Mouse (Mus musculus) left cerebral cortex, postnatal 4 days (tissue): Measurements from ENCODE around the gene Kcnk3. TPM values are rescaled to one million over a fixed set of nuclear protein-coding genes. Genes with fewer than 3 reads are reported as not detected.

ENCODE experiments used
- DNase-seq: peaks from one replicate; pipeline ENCODE4 v3.0.0-alpha.2; 2022
- intact Hi-C: fragments of 180-260 bp; cut with DNase I; formaldehyde crosslinking; loops from one replicate; pipeline ENCODE4 v1.15.1; 2025
- total RNA-seq, 2 experiments: library from RNA; stranded (reverse); gene quantifications; 2 replicates each; pipeline ENCODE4 v1.2.3; 2021

Gene Kcnk3
- total RNA-seq, 2 experiments from 2014 or later: 14.1 to 15.1 TPM

DNA sequence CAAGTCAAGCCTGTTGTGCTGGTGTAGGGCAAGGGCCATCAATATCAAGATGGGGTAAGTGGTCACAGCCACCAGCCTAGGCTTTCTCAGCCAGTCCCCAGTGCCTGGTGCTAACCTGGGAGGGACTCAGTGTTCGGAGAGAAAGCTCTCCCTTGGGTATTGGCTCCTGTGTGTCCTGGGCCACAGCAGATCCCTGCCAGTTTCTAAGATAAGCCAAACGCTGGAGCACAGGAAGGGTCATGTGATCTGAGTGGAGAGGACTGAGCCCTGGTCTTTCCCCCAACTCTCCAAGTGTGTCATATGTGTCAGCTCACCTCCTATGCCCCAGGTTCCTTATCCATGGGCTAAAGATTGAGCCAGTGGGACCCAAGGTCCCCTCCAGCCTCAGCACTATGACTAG lies 869 bp upstream of the Kcnk3 start:
- intact Hi-C loops: no loop called here
- DNase-seq: no peak

GRCm38 (mm10) chr5:30588301-30588968 lies 465 bp downstream of the Kcnk3 start:
- DNase-seq: peak; percentile 24
- intact Hi-C loops: no loop called here

DNA sequence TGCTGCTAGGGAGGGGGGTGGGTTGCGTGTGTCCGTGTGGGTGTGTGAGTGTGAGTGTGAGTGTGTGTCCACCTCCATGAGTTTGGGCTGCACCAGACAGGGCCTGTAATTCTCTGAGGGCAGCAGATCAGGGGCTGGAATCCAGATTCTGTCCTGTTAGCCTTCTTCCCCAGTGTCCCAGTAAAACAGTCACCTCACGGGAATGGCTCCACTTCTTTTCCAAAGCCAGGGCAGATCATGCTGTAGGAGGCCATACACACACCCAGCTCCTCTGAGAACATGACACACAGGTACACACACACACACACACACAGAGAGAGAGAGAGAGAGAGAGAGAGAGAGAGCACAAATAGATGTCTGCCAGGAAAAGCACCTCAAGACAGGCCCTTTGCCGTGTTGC lies 1.1 kb downstream of the Kcnk3 start:
- intact Hi-C loops: no loop called here
- no peak for DNase-seq

- intact Hi-C loops: no loop called here
- DNase-seq: peak; percentile 73
Observed at GRCm38 (mm10) chr5:30589546-30589945, 1.6 kb downstream of the Kcnk3 start.

- intact Hi-C loops: no loop called here
- no peak for DNase-seq
Observed at GRCm38 (mm10) chr5:30590231-30590630, 2.3 kb downstream of the Kcnk3 start.

DNA sequence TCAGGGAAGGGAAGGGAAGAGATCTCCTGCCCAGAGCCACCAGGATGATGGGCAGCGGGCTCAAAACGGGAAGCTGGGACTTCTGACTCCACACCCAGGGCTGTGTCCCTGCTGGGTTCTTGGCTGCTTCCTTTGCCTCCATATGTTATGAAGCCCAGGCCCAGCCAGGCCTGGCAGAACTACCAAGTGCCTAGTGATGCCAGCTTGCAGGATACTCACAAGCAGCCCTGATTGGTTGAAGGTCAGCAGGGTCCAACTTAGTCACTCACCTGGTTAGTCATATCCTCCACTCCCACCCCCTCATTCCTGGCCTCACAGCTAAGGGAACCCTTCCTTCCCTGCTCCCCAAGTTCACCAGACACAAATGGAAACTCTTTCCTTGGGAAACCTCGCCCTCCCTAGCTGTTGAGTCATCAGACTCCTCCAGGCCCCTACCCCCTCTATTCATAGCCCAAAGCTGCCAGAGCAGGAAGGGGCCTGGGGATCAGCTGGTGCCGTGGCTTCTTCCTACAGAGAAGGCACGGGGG lies 3.3 kb downstream of the Kcnk3 start:
- intact Hi-C loops: no loop called here
- DNase-seq: peak; percentile 88

GRCm38 (mm10) chr5:30591786-30592185 lies 3.8 kb downstream of the Kcnk3 start:
- intact Hi-C loops: no loop called here
- DNase-seq: no peak

DNA sequence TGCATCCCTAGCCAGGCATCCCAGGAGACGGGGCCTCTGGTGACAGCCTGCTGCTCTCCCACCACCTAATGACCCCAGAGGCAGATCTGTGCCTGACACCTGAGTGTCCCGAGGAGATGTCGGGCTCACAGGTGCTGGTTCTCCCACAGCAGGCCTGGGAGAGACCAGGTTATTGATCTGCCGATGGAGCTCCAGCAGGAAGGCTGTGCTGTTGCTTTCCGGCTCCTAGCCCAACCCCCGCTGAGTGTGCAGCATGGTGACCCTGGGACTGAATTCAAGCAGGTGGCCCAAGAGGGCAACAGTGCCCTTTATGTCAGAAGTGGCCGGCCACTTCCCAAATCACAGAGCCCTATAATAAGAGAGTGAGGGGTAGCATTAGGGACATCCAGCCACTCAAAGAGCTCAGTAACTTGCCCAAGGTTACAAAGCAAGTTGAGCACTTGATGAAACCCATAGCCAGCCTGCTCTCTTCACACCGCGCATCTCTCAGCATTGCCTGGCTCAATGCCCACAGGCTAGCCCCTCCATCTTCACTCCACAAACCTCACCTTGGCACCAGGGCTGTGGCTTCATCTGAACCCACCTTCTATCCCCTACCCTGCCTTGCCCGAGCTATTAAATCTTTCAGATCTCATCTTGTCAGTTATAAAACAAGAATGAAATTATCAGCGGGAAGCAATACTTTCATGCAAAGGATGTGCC lies 4.5 kb downstream of the Kcnk3 start:
- no peak for DNase-seq

DNA sequence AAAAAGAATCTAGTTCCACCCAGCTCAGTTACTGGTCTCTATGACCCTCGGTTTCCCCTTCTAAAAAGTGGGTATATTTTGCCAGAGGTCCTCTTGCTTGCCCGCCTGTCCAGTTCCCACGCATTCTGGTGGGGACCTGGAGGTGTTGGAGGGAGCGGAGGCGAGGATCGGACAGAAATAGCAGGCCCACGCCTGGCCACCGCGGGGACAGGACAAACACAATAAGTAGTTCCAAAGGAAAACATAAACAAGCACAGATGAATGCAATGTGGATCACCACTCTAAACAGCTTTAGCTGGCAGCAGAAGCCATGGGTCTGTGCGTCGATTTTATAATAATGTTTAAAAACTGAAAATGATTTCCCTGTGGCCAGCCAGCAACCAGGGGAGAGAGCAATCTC lies 5.4 kb downstream of the Kcnk3 start:
- DNase-seq: no peak
- intact Hi-C loops: no loop called here

More for the DNA sequence above, 4.5 kb downstream of the Kcnk3 start:
- intact Hi-C loops: no loop called here

DNA sequence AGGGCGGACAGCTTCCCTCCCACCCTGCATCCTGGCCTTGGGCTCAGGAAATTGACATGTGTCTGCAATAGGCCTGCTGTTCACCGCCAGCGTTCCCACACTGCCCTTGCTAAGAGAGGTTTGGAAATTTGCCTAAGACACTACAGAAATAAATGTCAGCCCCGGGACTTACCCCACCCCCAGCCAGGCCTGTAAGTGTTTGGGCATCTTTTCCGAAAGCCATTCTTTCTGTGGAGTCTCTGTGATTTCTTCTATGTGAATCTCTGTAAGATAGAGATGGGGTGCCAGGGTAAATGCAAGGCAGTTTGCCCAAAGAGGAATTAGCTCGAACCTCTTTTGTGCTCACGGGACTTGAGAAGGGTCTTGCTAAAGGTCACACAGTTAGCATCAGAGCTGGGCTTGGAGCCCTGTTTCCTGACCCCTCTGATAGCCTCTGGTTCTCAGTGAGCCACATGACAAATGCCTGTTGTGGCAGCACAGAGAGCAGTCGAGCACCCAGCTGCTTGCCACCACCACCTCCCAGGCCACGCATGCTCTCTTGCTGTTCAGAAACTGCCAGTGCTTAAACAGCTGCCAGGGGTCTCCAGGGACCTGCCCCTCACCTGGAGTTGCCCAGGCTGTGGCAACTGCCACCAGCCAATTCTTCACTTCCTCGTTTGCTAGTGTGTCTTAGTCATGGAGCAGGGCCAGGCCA lies 6.0 kb downstream of the Kcnk3 start:
- DNase-seq: no peak
- intact Hi-C loops: no loop called here

DNA sequence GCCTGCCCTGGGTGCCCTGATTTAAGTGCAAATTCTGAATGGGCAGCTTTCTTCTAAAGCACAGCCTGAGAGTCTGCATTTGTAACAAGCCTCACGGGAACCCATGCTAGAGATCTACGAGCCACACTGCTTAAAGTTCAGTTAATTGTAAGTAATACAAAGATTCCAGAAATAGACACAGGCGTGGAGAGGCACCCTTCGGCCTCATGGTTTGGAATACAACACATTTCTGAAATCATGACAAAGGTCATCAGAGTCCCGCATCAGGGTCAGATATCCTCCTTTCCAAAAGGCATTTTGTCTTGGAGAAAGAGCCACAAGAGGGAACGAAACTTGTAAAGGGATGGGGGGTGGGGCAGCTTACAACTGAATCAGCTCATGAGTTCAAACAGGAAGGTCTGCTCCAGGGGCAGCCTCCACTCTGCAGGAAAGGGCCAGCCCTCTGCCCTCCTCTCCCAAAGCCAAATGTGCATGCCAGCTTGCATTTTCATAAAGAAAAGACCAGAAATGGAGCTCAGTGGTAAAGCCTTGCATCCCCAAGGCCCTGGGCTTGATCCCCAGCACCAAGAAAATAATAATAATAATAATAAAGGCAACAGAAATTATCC lies 7.1 kb downstream of the Kcnk3 start:
- intact Hi-C loops: no loop called here
- no peak for DNase-seq

DNA sequence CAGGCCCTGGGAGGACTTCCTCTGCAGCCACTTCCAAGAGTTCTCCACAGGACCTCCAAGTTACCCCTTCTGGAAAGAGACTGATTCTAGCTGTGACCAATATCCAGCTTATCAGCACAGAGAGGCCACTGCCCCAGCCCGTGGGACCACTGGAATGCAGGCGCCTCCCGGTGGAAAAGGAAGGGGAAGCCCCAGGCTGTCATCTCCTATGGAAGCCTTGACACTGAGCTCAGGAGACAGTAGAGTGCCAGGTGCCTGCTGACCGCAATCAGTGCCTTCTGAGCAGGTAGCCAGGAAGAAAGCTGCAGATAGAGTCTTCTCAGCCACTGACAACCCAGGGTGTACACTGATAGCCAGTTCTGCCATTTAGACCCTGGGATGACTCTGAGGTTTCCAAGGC lies 13.4 kb downstream of the Kcnk3 start:
- DNase-seq: no peak

DNA sequence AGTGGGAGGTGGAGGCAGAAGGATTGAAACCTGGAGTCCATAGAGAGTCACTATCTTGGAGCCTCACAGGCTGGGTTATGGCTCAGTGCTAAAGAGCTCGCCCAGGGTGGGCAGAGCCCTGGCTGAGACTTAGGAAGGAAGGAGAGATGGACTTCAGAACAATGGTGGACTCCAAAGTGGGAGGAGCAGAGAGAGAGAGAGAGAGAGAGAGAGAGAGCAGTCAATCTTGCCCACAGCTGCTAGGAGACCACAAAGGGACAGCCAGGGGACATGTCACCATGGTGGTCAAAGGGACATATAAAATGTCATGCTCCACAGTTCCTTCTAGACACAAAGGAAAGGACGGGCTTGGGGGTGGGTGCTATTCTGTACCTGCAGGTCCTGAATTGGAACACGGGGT lies 15.3 kb downstream of the Kcnk3 start:
- DNase-seq: no peak
- intact Hi-C loops: no loop called here

More for the DNA sequence above, 13.4 kb downstream of the Kcnk3 start:
- intact Hi-C loops: no loop called here

GRCm38 (mm10) chr5:30603926-30604325 lies 16.0 kb downstream of the Kcnk3 start:
- intact Hi-C loops: no loop called here
- no peak for DNase-seq

DNA sequence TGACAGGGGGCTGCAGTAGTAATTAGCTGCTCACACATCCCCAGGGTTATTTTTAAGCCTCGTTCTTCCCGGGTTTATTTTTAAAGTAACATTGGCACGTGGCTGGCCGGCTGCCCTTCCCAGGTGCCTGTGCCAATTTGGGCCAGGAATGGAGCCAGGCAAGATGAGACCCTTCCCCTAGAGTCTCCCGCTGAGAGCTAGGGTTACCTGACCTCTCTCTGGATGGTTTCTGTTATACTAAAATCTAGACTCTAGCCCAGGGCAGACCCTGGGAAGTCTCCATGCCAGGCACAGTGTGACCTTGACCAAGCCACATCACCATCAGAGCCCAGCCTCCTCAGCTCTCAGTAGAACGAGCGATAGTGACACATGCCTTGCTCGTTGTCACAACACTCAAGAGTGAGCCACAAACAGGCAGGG lies 16.8 kb downstream of the Kcnk3 start:
- DNase-seq: no peak
- intact Hi-C loops: no loop called here

- intact Hi-C loops: no loop called here
Observed at GRCm38 (mm10) chr5:30605649-30606048, 17.7 kb downstream of the Kcnk3 start.

DNA sequence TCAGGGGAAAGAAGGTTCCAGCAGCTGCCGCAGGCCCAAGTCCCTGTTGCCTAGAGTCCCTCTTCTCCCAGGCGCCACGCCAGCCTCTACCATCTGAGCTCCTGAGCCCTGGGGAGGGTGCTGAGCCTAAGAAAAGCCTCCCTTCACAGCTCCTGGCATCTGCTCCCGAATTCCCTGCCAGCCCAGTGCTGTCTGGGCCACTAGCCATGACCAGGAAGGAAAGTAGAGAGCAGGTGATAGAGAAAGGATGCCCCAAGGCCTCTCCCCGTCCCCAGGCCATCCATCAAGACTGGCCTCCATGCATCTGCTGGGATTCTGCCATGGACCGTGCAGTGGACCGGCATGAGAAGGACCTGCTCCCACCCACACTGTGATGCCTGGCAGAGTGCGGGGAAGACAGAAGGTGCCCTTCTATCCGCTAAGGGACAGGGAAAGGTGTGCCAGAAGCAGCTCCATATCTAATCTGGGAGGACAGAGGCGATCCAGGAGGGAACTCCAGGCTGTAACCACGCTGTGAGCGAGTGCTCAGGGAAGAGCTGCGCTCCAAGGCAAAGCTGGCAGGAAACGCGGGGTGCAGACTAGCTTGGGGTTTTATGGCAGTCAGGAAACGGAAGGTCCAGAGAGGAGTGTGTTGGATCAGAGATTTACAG lies 18.6 kb downstream of the Kcnk3 start:
- peak; percentile 95 for DNase-seq
- intact Hi-C loops: no loop called here

More at GRCm38 (mm10) chr5:30605649-30606048, 17.7 kb downstream of the Kcnk3 start:
- no peak for DNase-seq

DNA sequence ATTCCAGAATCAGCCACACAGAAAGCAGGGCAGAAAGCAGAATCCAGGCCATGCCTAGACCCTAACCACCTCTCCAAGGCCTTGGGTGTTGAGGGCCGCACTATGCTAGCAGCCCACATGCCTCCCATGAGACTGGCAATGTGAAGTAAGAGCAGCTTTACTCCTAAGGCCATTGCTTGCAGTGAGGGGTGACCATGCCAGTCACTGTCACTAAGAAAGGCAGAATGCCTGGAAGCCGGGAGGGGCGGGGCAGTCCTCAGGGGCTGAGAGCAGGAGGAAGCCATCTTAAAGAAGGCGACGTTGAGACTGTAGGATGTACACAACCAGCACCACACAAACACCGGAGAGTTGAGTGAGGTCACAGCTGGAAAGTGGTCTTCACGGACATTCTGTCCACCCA lies 21.1 kb downstream of the Kcnk3 start:
- DNase-seq: no peak
- intact Hi-C loops: no loop called here

DNA sequence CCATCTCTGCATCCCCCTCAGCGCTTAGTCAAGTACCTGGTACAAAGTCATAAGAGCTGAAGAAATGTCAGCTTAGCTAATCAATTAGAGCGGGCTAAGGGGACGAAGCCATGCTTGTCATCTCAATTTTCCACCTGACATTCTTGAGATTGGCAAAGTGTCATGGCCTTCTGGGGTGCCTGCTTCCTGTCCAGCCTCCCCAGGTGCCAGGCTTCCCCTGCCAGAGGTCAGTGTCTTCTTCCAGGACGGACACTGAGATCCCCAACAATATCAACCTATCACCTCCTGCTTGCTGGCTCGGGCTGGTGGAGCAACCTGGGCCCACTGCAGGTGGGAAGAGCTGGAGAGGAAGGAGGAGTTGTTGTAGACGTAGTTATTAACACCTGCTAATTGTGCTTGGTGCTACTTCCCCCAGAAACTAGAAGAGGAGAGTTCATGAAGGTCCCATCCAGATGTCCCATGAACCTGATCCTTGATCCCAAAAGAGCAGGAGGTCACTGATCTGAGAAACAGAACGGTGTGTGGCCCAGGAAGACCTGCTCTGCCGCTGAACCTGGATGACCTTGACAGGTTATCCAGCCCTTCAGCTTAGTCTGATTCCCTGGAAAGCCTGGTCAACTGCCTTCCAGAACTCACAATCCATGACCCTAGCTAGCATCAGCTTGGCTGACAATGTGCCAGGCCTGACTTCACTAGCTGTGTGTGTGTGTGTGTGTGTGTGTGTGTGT lies 22.1 kb downstream of the Kcnk3 start:
- intact Hi-C loops: no loop called here
- no peak for DNase-seq

GRCm38 (mm10) chr5:30611091-30611490 lies 23.1 kb downstream of the Kcnk3 start:
- intact Hi-C loops: no loop called here
- DNase-seq: no peak
